Mouse (Mus musculus) midbrain, embryonic 14.5 days (tissue): ENCODE measurements around the gene Slc43a1. TPM values are rescaled to one million over a fixed set of nuclear protein-coding genes. Genes with fewer than 3 reads are reported as not detected.
A peak's percentile ranks its signal among the peaks of the same experiment; 100 is the strongest.

Experiments used
- ATAC-seq: fragments of 200-750 bp; cut with Nextera tagmentation; 2 replicates; pipeline ENCODE4 v1.8.0; 2017; ENCODE audit warnings: moderate number of reproducible peaks, moderate library complexity; ENCODE audit not compliant: low FRiP score, low TSS enrichment
- DNase-seq: peaks from one replicate; pipeline ENCODE4 v3.0.0-alpha.2; 2015
- H3K27ac ChIP-seq: fragments of 300-500 bp; sonication (generic); replicated peaks from 2 replicates; pipeline ENCODE4 v1.5.1; 2014; ENCODE audit warnings: mild to moderate bottlenecking, low read depth, low read length, moderate library complexity
- H3K27me3 ChIP-seq: fragments of 300-500 bp; sonication (generic); 2 replicates; pipeline ENCODE4 v1.6.1; 2014; ENCODE audit warnings: low read length, control low read depth, mixed read lengths; ENCODE audit not compliant: control insufficient read depth, insufficient read depth
- H3K36me3 ChIP-seq: fragments of 300-500 bp; sonication (generic); 2 replicates; pipeline ENCODE4 v1.6.1; 2014; ENCODE audit warnings: low read length, control low read depth; ENCODE audit not compliant: control insufficient read depth, insufficient read depth
- H3K4me1 ChIP-seq: fragments of 300-500 bp; sonication (generic); 2 replicates; pipeline ENCODE4 v1.6.1; 2014; ENCODE audit warnings: mild to moderate bottlenecking, antibody characterized with exemption, low read length, control low read depth; ENCODE audit not compliant: control insufficient read depth, insufficient read depth
- H3K4me2 ChIP-seq: fragments of 300-500 bp; sonication (generic); 2 replicates; pipeline ENCODE4 v1.6.1; 2014; ENCODE audit warnings: mild to moderate bottlenecking, low read length, moderate library complexity
- H3K4me3 ChIP-seq: fragments of 300-500 bp; sonication (generic); replicated peaks from 2 replicates; pipeline ENCODE4 v1.5.1; 2014; ENCODE audit warnings: low read depth, low read length
- H3K9ac ChIP-seq: fragments of 300-500 bp; sonication (generic); replicated peaks from 2 replicates; pipeline ENCODE4 v1.6.1; 2014; ENCODE audit warnings: mild to moderate bottlenecking, low read length, moderate library complexity
- H3K9me3 ChIP-seq: fragments of 300-500 bp; sonication (generic); 2 replicates; pipeline ENCODE4 v1.6.1; 2016; ENCODE audit warnings: low read length, control low read depth, mixed read lengths; ENCODE audit not compliant: control insufficient read depth
- WGBS: fragments of 180-500 bp; shearing (Covaris S2); extraction: QIAGEN DNeasy Blood & Tissue Kit; methylation state at CpG from one replicate; pipeline ENCODE4 v1.1.7; 2014; 5-methylcytosine and 5-hydroxymethylcytosine counted together
- polyA plus RNA-seq: library from polyadenylated mRNA; unstranded; fragments of >200 nt; fragmentation: Nextera tagmentation; extraction: Ambion mirVana; gene quantifications from 2 replicates; pipeline ENCODE4 v1.2.1, GENCODE M21; 2014

Slc43a1 gene
- polyA plus RNA-seq, 1 experiment from 2014 or later: 2.4 TPM

DNA sequence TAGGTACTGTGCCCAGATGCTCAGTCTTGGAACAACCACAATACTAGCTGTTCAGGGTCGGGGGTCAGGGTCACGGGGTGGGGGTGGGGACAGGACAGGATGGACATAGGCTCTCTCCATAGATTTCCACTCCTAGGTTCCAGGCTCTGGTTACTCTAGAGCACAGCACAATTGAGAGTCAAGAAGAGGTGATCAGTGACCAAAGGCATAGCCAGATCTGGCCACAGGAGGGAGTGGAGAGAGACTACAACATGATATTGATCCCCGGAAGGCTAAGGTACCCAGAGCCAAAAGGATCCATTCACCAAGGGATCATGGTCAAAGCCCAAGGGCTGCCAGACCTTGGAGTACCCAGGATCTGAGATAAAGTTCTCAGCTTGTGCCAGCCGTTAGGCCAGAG lies 46.0 kb downstream of the Slc43a1 start:
- Histone ChIP-seq H3K36me3 (no peaks in the 10 kb centered on the region), H3K4me2 (peak overlapping the region; percentile 96), H3K4me1 (peaks cover 26% of the 10 kb centered on the region), H3K4me3 (peak overlapping the region; percentile 60), H3K9me3 (no peaks in the 10 kb centered on the region), H3K27me3 (peaks cover 56% of the 10 kb centered on the region), H3K27ac (no peak overlapping the region), H3K9ac (no peak overlapping the region)
- WGBS: 43% methylated on average over 4 of the region's 4 CpGs
- DNase-seq: no peak
- no peak for ATAC-seq

DNA sequence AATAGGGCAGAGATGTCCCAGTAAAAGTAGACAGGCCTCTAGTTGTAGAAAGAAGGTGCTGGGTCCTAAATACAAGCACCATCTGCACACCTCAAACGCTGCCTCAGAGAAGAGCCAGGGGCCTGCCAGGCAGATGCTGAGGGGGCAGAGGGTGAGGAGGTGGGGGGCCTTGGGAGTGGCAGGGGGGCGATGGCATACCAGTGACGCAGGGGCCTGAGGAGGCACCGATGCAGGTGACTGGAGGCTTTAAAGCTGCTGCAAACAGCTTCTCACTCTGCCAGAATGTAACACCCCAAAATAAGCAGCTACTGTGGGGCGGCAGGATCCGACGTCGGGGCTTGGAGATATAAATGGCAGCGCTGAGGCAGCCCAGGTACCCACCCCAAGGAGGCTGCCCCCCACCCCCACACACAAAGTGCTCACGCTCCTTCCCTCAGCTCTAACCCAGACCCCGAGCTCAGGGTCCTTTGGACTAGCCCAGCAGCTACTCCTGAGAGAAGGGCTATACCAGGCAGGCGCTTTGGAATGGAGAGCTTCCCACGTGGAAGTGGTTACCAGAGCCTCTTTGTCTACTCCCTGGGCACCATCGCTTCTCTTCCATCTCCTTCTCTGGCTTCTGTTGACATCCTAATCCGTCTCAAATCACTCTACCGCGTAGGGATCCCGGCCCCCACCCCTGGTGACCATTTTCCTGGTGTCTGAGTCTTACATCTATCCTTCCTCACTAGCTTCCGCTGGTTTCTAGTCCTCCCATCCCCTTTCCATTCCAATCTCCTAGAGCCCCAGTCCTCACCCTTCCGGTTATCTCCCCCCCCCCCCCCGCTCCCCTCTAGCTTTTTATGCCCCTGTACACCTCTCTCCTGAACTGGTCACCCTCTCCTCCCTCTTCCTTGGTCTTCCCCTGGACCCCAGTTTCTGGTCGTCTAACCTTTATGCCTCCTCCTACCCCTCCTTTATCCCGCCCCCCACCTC lies 46.7 kb downstream of the Slc43a1 start:
- no peaks in the 10 kb centered on the region for H3K36me3 ChIP-seq
- H3K9ac ChIP-seq: peak overlapping the region; percentile 39; the same call in 1 of the 2 replicates
- 0 out of 2 replicates have a peak overlapping the region, but pooled peaks have one; percentile 60 for H3K27ac ChIP-seq
- peak overlapping the region; percentile 96 for H3K4me2 ChIP-seq
- peaks cover 26% of the 10 kb centered on the region for H3K4me1 ChIP-seq
- no peaks in the 10 kb centered on the region for H3K9me3 ChIP-seq
- peak; percentile 40 for DNase-seq
- 10% methylated on average over 22 of the region's 23 CpGs for WGBS
- peaks cover 58% of the 10 kb centered on the region for H3K27me3 ChIP-seq
- no peak for ATAC-seq
- H3K4me3 ChIP-seq: peak overlapping the region; percentile 60

- Histone ChIP-seq H3K27me3 (peaks cover 58% of the 10 kb centered on the region), H3K4me3 (peak within 1 kb of the TSS; percentile 60), H3K9ac (peak within 1 kb of the TSS; percentile 52), H3K27ac (peak within 1 kb of the TSS; percentile 60; the same call in 1 of the 2 replicates), H3K36me3 (no peaks in the 10 kb centered on the region), H3K9me3 (no peaks in the 10 kb centered on the region), H3K4me2 (peak within 1 kb of the TSS; percentile 96), H3K4me1 (peaks cover 26% of the 10 kb centered on the region)
- under 1% methylated on average over 34 of the region's 35 CpGs for WGBS
- ATAC-seq: peak; percentile 18
- peak; percentile 56 for DNase-seq
Observed at GRCm38 (mm10) chr2:84886234-84886731, 47.6 kb downstream of the Slc43a1 start, which contains the start of gene Rtn4rl2. Gene Rtn4rl2, minus strand, starts transcription at chr2:84886710.

DNA sequence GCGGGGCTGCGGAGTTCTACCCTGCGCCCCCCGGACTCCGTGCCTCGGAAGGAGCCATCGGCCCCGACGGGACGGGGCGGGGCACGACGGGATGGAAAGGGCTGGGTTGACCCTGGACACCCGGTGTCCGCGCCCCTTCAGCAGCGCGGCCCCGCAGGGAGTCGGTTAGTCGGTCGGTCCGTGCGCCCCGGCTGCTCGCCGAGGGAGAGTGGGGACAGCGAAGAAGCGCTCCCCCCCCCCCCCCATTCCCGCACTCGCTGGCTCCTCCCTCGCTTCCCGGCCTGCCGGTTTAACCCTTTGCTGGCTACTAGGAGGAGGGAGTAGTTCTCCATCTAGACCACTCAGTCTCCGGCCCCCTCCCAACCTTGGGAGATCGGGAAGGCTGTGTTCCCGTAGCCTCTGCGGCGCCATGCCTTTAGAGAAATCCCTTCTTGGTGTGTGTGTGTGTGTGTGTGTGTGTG lies 48.2 kb downstream of the Slc43a1 start:
- Histone ChIP-seq H3K27ac (peak overlapping the region; percentile 60; the same call in 1 of the 2 replicates), H3K27me3 (peaks cover 54% of the 10 kb centered on the region), H3K36me3 (no peaks in the 10 kb centered on the region), H3K4me2 (peak overlapping the region; percentile 96), H3K9me3 (no peaks in the 10 kb centered on the region), H3K9ac (peak overlapping the region; percentile 52), H3K4me3 (peak overlapping the region; percentile 60), H3K4me1 (peaks cover 26% of the 10 kb centered on the region)
- ATAC-seq (peak; percentile 57), DNase-seq (peak; percentile 88)
- 0% methylated on average over 39 of the region's 39 CpGs for WGBS

GRCm38 (mm10) chr2:84887411-84888271 lies 49.0 kb downstream of the Slc43a1 start:
- peaks cover 25% of the 10 kb centered on the region for H3K4me1 ChIP-seq
- no peak overlapping the region for H3K27ac ChIP-seq
- peak; percentile 80 for DNase-seq
- under 1% methylated on average over 58 of the region's 58 CpGs for WGBS
- H3K36me3 ChIP-seq: no peaks in the 10 kb centered on the region
- H3K4me3 ChIP-seq: peak overlapping the region; percentile 60
- no peaks in the 10 kb centered on the region for H3K9me3 ChIP-seq
- H3K9ac ChIP-seq: peak overlapping the region; percentile 52; the same call in 1 of the 2 replicates
- H3K27me3 ChIP-seq: peaks cover 54% of the 10 kb centered on the region
- H3K4me2 ChIP-seq: peak overlapping the region; percentile 96
- peak; percentile 9; the same call in 1 of the 2 replicates for ATAC-seq

DNA sequence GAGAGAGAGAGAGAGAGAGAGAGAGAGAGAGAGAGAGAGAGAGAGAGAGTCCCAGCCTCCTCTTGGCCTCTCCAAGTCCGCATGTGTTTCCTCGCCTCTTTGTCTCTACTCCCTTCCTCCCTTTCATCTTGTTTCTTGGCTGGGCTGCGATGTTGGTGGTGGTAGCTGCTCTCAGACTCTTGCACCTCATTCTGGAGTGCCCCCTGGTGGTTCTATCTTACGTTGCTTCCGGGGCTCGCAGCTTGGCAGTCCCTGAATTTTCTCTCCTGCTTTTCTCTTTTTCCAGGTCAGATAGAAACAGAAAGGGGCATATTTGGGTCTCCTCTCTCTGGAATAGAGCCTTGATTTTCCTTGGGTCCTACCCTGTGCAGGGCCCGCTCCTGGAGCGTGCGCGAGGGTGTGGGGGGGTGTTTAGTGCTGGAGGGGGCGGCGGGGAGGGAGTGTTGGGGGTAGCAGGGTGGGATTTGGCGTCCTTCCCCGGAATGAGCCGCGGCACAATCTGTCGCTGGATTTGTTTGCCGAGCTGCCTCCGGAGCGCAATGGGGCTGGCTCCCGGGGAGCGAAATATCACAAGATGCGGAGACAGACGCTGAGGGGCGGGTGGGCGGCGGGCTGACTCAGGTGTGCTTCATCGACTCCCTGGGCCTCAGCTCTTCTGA lies 50.1 kb downstream of the Slc43a1 start:
- ATAC-seq: no peak
- 2% methylated on average over 28 of the region's 28 CpGs for WGBS

GRCm38 (mm10) chr2:84889316-84890044 lies 50.8 kb downstream of the Slc43a1 start:
- 0 out of 2 replicates have a peak overlapping the region, but pooled peaks have one; percentile 14 for H3K27ac ChIP-seq
- DNase-seq (no peak), ATAC-seq (no peak)
- WGBS: 14% methylated on average over 14 of the region's 14 CpGs
- peak overlapping the region; percentile 24 for H3K4me3 ChIP-seq
- no peaks in the 10 kb centered on the region for H3K36me3 ChIP-seq
- H3K9ac ChIP-seq: no peak overlapping the region
- H3K27me3 ChIP-seq: peaks cover 39% of the 10 kb centered on the region
- H3K4me2 ChIP-seq: peak overlapping the region; percentile 96
- H3K9me3 ChIP-seq: no peaks in the 10 kb centered on the region
- H3K4me1 ChIP-seq: peaks cover 11% of the 10 kb centered on the region; the same call in 1 of the 2 replicates

More for the DNA sequence above, 50.1 kb downstream of the Slc43a1 start:
- Histone ChIP-seq H3K4me2 (peak overlapping the region; percentile 96), H3K9me3 (no peaks in the 10 kb centered on the region), H3K27ac (0 out of 2 replicates have a peak overlapping the region, but pooled peaks have one; percentile 14), H3K4me3 (peak overlapping the region; percentile 24), H3K36me3 (no peaks in the 10 kb centered on the region), H3K9ac (0 out of 2 replicates have a peak overlapping the region, but pooled peaks have one; percentile 13), H3K4me1 (peaks cover 13% of the 10 kb centered on the region; the same call in 1 of the 2 replicates), H3K27me3 (peaks cover 45% of the 10 kb centered on the region)
- DNase-seq: peak; percentile 82
